Mouse (Mus musculus) retina, embryonic 14.5 days (tissue): ENCODE data around the gene Polrmt.

Source experiments
- DNase-seq: peaks from one replicate; pipeline ENCODE4 v3.0.0-alpha.2; 2015; ENCODE audit warnings: low spot score

The Polrmt gene

DNA sequence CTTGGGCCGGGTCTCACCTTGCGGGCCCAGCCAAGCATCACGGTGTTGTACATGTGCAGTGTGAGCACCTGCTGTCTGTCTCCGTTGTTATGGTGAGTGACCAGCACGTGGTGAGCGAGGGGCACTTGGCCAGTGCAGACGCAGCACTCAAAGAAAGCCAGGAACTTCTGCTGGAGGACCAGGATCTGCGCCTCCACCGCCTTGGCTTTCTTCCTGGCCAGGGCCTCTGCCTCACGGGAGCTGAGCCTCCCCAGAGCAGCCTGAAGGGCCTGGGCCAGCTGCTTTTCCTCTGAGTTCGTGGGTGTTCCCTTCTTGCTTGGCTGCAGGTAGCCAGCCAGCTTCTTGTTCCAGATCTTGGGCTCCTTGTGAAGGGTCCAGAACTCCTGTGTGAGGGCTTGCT lies 3.2 kb downstream of the Polrmt start:
- DNase-seq, result no peak

DNA sequence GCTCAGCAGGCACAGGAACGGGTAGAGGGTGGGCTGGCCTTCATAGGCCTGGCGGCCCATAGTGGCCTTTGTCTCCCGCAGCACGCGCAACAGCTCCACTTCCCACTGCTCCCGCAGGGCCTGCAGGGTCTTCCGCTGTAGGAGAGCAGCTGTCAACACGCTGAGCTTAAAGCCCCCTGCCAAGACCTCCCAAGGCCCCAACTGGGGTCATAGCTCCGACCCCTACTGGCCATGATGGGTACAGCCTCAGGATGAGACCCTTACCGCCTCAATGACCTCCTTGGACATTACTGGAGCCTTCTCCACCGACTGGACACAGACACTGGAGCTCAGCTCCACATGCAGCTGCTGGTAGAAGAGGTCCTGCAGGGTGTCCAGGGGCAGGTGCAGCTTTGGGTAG lies 5.5 kb downstream of the Polrmt start:
- DNase-seq, result peak; percentile 58

- no peak for DNase-seq
Observed at GRCm38 (mm10) chr10:79739234-79739633, 7.1 kb downstream of the Polrmt start.

DNA sequence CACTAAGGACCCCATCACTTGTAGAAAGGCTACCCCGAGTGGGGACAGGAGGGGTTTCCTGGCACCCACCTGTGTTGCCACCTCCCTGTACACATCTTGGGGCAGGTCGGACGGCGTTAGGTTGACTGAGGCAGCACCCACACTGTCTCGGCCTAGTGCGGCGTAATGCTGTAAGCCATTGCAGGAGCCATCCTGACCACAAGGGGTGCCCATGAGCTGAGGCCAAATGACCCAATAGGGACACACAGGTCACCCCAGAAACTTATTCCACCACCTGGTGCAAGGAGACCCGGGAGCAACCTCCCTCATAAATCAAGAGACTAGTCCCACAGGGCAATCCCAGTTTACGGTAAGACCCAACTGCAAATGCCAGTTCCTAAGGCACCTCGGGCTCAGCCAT lies 8.1 kb downstream of the Polrmt start:
- DNase-seq, result peak; percentile 42

- DNase-seq, result no peak
Observed at GRCm38 (mm10) chr10:79736706-79737105, 9.7 kb downstream of the Polrmt start.

GRCm38 (mm10) chr10:79735361-79735760 lies 11.0 kb downstream of the Polrmt start:
- DNase-seq, result no peak

DNA sequence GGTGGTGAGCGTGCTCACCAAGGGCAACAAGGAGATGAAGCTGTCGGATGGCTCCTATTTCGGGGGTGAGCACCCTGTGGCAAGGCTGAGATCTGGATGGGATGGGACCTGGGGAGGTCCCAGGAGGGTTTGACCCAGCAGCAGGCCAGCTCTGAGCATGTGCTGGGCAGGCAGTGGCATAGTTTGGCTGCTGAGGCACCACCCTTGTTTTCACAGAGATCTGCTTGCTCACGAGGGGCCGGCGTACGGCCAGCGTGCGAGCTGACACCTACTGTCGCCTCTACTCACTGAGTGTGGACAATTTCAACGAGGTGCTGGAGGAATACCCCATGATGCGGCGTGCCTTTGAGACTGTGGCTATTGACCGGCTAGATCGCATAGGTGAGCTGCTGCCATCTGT lies 12.5 kb downstream of the Polrmt start:
- DNase-seq, result no peak

DNA sequence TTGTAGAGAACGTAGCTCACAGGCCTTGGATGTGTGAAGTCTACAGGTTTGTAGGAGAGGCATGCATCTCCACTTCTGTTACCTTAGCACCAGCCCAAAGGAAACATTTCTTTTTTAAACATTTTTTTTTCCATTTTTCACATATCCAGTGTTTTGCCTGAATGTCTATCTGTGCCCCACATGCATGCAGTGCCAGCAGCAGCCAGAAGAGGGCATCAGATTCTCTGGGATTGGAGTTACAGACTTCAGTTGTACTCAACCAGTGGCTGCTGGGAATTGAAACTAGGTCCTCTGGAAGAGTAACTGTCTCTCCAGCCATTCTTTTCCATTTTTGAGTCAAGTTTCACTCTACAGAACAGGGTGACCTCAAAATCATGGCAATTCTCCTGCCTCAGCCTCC lies 13.9 kb downstream of the Polrmt start:
- no peak for DNase-seq

GRCm38 (mm10) chr10:79729357-79729965 lies 16.9 kb downstream of the Polrmt start:
- no peak for DNase-seq

DNA sequence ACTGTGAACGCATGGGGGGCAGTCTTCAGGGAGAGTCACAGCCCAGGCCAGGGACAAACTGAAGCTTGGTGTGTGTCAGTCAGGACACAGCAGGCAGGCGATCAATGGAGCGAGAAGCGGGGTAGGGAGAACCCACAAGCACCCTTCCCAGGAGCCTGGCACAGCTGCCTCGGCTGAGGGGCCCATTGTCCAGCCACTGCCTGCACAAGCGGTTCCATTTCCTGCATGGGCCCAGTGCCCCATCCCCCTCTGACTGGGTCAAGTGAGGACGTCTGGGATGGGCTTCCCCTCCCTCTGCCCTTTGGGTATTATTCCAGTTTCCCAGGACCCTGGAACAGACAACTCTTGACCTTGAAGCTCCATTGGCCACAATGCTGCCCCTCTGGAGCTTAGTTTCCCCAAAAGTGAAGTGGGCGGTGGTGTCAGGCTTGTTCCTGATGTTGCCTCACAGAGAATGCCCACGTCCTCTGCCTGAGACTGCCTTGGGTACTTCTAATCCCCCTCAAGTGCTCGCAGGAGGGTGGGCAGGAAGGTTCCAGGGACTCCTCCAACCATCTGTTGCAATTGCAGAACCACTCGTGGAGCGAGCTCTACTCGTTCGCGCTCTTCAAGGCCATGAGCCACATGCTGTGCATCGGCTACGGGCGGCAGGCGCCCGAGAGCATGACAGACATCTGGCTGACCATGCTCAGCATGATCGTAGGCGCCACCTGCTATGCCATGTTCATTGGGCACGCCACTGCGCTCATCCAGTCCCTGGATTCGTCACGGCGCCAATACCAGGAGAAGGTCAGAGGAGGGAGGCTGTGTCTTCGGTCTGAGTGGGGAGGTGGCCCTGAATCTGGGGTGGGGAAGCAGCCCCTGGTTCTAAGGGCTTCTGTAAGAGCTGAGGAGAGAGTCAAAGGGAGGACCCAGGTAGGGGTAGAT lies 17.8 kb downstream of the Polrmt start:
- no peak for DNase-seq

GRCm38 (mm10) chr10:79726090-79726489 lies 20.3 kb downstream of the Polrmt start:
- DNase-seq, result peak; percentile 60

DNA sequence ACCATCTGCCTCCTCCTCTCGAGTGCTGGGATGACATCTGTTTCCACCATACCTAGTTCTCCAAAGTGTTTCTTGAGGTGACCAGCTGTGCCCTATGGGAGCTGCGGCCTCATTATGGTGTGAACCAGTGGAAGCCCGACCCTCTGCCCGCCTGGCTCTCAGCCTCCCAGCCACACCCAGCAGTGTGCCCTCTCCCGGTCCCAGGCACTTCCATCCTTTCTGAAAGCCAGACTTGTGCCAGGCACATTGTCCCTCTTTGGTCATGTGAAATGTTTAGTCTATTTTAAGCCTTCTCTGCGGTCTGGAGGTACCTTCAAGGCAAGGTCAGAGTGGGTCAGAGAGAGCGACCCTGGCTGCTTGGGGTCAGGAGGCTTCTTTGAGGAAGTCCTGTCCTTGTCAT lies 22.7 kb downstream of the Polrmt start:
- DNase-seq, result no peak

DNA sequence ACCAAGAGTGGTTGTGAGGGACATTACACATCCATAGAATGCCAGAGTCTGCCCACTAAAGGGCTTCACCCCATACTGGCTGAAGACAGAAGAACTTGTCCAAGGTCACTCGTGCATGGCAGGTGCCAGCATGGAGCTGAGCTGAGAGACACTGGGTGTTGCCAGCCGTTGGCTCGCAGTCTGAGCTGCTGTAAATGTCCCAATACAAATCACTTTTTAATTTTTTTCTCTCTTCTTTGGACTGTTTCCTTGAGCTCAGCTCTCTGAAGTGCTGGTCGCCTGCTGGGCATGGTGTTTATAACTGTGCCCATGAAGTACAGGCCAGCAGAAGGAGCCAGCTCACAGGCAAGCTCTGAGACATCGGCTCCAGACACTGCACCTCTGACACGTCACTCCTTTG lies 23.3 kb downstream of the Polrmt start:
- no peak for DNase-seq

- no peak for DNase-seq
Observed at GRCm38 (mm10) chr10:79721089-79721488, 25.3 kb downstream of the Polrmt start.

DNA sequence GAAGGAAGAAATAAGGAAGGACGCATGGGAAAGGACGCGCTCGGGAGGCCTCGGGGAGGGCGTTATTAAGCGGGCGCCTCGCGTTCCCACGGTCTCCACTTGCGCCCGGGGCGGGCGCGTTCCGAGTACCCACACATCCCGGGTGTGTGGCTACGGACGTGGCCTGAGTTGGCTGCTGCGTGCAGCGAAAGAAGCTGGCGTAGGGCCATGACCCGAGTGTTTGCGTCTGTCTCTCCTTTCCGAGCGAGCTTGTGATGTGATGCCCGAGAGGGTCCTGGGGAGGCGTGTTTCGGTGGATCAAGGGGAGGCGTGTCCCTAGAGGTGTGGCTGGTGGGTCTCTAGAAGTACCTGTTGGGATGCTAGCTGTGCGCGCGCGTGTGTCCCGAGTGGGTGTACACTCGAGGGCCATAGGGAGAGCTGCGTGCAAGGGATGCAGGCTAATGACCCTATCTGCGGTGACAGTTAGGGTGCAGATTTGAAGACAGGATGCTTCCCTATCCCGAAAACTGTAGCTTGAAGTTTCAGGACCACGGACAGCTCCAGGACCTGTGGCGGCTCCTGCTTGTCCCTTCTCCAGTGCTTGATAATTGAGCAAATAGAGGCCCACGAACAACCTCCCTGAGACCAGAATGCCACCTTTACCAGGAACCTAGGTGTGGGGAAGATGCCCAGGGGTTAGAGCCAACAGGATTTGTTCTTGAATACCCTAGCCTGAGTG lies 28.6 kb downstream of the Polrmt start:
- DNase-seq, result peak; percentile 82

DNA sequence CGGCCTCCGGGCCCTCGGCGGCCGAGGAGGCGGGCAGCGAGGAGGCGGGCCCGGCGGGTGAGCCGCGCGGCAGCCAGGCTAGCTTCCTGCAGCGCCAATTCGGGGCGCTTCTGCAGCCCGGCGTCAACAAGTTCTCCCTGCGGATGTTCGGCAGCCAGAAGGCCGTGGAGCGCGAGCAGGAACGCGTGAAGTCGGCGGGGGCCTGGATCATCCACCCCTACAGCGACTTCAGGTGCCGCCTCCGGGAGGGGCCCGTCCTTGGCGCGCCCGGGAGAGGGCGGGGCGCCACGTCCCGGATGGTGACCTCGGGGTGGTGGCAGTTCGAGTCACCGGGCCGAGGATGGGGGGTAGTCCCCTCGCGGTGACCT lies 29.4 kb downstream of the Polrmt start:
- DNase-seq, result peak; percentile 27

GRCm38 (mm10) chr10:79716254-79716987 lies 30.0 kb downstream of the Polrmt start, which contains the start of gene Hcn2:
Gene Hcn2 (plus strand): TSS chr10:79716634.
- peak; percentile 35 for DNase-seq

DNA sequence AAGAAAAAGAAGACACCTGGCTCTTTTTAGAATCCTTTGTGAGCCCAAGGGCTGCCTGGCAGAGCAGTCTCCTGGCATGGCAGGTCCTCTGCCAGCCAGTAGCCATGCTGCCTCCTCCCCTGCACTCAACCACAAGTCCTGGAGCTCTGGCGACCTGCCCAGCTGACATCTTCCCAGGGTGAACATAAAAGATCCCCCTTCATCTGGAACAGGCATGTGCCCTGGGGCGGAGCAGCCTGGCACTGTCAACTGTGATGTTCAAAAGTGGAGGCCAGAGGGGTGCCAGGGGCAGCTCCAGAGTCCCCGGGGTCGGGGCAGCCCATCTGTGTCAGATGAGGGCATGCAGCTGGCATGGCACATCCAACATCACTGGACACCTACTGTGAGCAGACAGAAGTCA lies 31.4 kb downstream of the Polrmt start:
- no peak for DNase-seq

GRCm38 (mm10) chr10:79713163-79713562 lies 33.2 kb downstream of the Polrmt start:
- DNase-seq, result no peak

DNA sequence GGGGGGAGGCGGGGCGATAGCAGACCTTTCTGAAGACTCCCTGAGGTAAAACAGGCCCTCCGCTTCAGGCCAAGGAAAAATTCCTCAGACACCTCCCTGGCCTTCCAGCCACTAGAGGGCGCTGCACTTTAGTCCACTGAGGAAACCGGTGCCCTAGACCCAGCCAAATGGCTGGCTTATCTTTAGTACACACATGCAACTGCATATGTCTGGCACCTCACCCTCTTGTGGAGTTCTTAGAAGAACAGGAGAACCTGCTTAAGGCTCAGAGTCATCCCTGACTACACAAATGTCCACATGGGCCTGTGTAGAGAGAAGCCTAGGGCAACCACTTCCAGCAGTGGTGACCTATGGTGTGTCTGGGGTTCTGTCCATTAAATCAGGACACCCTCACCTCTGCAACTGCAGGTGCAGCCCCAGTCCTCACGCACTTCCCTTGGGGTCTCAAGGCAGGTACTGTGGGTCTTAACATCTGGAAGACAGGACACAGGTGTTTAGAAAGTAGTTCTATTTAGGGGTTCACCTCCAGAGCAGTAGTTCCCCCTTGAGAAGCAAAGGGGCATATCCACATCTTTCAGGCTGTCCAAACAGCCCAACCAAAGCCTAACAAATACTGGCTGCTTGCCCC lies 33.8 kb downstream of the Polrmt start:
- DNase-seq, result peak; percentile 90

- DNase-seq, result peak; percentile 59
Observed at GRCm38 (mm10) chr10:79712029-79712428, 34.4 kb downstream of the Polrmt start.

GRCm38 (mm10) chr10:79709307-79709706 lies 37.1 kb downstream of the Polrmt start:
- no peak for DNase-seq
